Mouse (Mus musculus): ENCODE measurements around the gene Mroh2a. TPM values are rescaled to one million over a fixed set of nuclear protein-coding genes. Genes with fewer than 3 reads are reported as not detected.
A peak's percentile ranks its signal among the peaks of the same experiment; 100 is the strongest.

The Mroh2a gene
- polyA plus RNA-seq, 2 experiments: under 0.01 to 0.38 TPM

- ATAC-seq (ENCODE audit: insufficient read depth): no peak
- Histone ChIP-seq H3K9ac (replicated peaks) (no peak overlapping the region), H3K4me2 (ENCODE audit: low read depth) (no peak overlapping the region), H3K4me3 (ENCODE audit: insufficient read depth in 1 of 2, low read depth in 2 of 2, low read length in 2 of 2) (no peak overlapping the region), H3K4me1 (replicated peaks; ENCODE audit: control insufficient read depth in 2 of 2, insufficient read depth in 2 of 2, low read length in 1 of 2) (peaks cover 6 to 37% of the 10 kb centered on the region in 2 experiments; a peak in 3 of 4 replicates), H3K9me3 (ENCODE audit: control insufficient read depth, low read length) (no peaks in the 10 kb centered on the region; the same call in 1 of the 2 replicates), H3K36me3 (replicated peaks; ENCODE audit: control insufficient read depth, insufficient read depth, low read depth) (peaks cover 16% of the 10 kb centered on the region), H3K27me3 (ENCODE audit: control insufficient read depth, insufficient read depth, low read length) (no peaks in the 10 kb centered on the region), H3K27ac (no peak overlapping the region)
- 66% methylated on average over 6 of the region's 6 CpGs for WGBS (ENCODE audit: insufficient replicate concordance)
- DNase-seq (ENCODE audit: low read depth in 3 of 3, low spot score in 3 of 3): no peak
- TF ChIP-seq CTCF (IDR thresholded peaks at IDR 0.05; ENCODE audit: low read depth) (no peak), EP300 (IDR thresholded peaks at IDR 0.05; ENCODE audit: low read depth) (no peak)
Measured at GRCm38 (mm10) chr1:88257681-88258080, 30.9 kb downstream of the Mroh2a start.

- WGBS (ENCODE audit: insufficient replicate concordance): 59% methylated on average over 6 of the region's 6 CpGs
- TF ChIP-seq EP300 (IDR thresholded peaks at IDR 0.05; ENCODE audit: low read depth) (no peak), CTCF (IDR thresholded peaks at IDR 0.05; ENCODE audit: low read depth) (no peak)
Measured at GRCm38 (mm10) chr1:88258361-88258760, 31.6 kb downstream of the Mroh2a start.

GRCm38 (mm10) chr1:88258881-88259642, 32.3 kb downstream of the Mroh2a start:
- H3K4me1 ChIP-seq (replicated peaks; ENCODE audit: control insufficient read depth in 2 of 2, insufficient read depth in 2 of 2, low read length in 1 of 2): peaks cover 6 to 34% of the 10 kb centered on the region in 2 experiments; a peak in 3 of 4 replicates
- no peaks in the 10 kb centered on the region for H3K27me3 ChIP-seq (ENCODE audit: control insufficient read depth, insufficient read depth, low read length)
- TF ChIP-seq EP300 (IDR thresholded peaks at IDR 0.05; ENCODE audit: low read depth): no peak
- TF ChIP-seq CTCF (IDR thresholded peaks at IDR 0.05; ENCODE audit: low read depth): no peak
- H3K9ac ChIP-seq (replicated peaks): no peak overlapping the region
- 51% methylated on average over 8 of the region's 8 CpGs for whole genome bisulfite sequencing (ENCODE audit: insufficient replicate concordance)
- H3K9me3 ChIP-seq (ENCODE audit: control insufficient read depth, low read length): no peaks in the 10 kb centered on the region
- no peak overlapping the region for H3K4me3 ChIP-seq (ENCODE audit: insufficient read depth in 1 of 2, low read depth in 2 of 2, low read length in 2 of 2)
- peaks cover 30% of the 10 kb centered on the region for H3K36me3 ChIP-seq (replicated peaks; ENCODE audit: control insufficient read depth, insufficient read depth, low read depth)
- no peak for DNase-seq (ENCODE audit: low read depth in 3 of 3, low spot score in 3 of 3)
- H3K4me2 ChIP-seq (ENCODE audit: low read depth): no peak overlapping the region
- H3K27ac ChIP-seq: no peak overlapping the region
- ATAC-seq (ENCODE audit: insufficient read depth): no peak

More at GRCm38 (mm10) chr1:88258361-88258760, 31.6 kb downstream of the Mroh2a start:
- Histone ChIP-seq H3K9me3 (ENCODE audit: control insufficient read depth, low read length) (no peaks in the 10 kb centered on the region; the same call in 1 of the 2 replicates), H3K9ac (replicated peaks) (no peak overlapping the region), H3K4me3 (ENCODE audit: insufficient read depth in 1 of 2, low read depth in 2 of 2, low read length in 2 of 2) (no peak overlapping the region), H3K4me2 (ENCODE audit: low read depth) (no peak overlapping the region), H3K27me3 (ENCODE audit: control insufficient read depth, insufficient read depth, low read length) (no peaks in the 10 kb centered on the region), H3K4me1 (replicated peaks; ENCODE audit: control insufficient read depth in 2 of 2, insufficient read depth in 2 of 2, low read length in 1 of 2) (peaks cover 6 to 35% of the 10 kb centered on the region in 2 experiments; a peak in 3 of 4 replicates), H3K27ac (no peak overlapping the region), H3K36me3 (replicated peaks; ENCODE audit: control insufficient read depth, insufficient read depth, low read depth) (peaks cover 23% of the 10 kb centered on the region)
- no peak for ATAC-seq (ENCODE audit: insufficient read depth)
- no peak for DNase-seq (ENCODE audit: low read depth in 3 of 3, low spot score in 3 of 3)

GRCm38 (mm10) chr1:88259643-88260024, 32.8 kb downstream of the Mroh2a start:
- ATAC-seq (ENCODE audit: insufficient read depth): peak; percentile 4

GRCm38 (mm10) chr1:88260114-88260513, 33.3 kb downstream of the Mroh2a start:
- H3K4me2 ChIP-seq (ENCODE audit: low read depth): no peak overlapping the region
- H3K4me1 ChIP-seq (replicated peaks; ENCODE audit: control insufficient read depth in 2 of 2, insufficient read depth in 2 of 2, low read length in 1 of 2): peaks cover 6 to 34% of the 10 kb centered on the region in 2 experiments; a peak in 3 of 4 replicates
- WGBS (ENCODE audit: insufficient replicate concordance): 56% methylated on average over 6 of the region's 6 CpGs
- H3K9me3 ChIP-seq (ENCODE audit: control insufficient read depth, low read length): no peaks in the 10 kb centered on the region
- no peak overlapping the region for H3K4me3 ChIP-seq (ENCODE audit: insufficient read depth in 1 of 2, low read depth in 2 of 2, low read length in 2 of 2)
- TF ChIP-seq EP300 (IDR thresholded peaks at IDR 0.05; ENCODE audit: low read depth): no peak
- no peak for TF ChIP-seq CTCF (IDR thresholded peaks at IDR 0.05; ENCODE audit: low read depth)
- H3K36me3 ChIP-seq (replicated peaks; ENCODE audit: control insufficient read depth, insufficient read depth, low read depth): peaks cover 40% of the 10 kb centered on the region
- H3K27ac ChIP-seq: no peak overlapping the region
- H3K9ac ChIP-seq (replicated peaks): no peak overlapping the region
- DNase-seq (ENCODE audit: low read depth in 3 of 3, low spot score in 3 of 3): peak in 2 of 3 experiments; percentile 27 to 50
- ATAC-seq (ENCODE audit: insufficient read depth): peak; percentile 48
- H3K27me3 ChIP-seq (ENCODE audit: control insufficient read depth, insufficient read depth, low read length): no peaks in the 10 kb centered on the region

More at GRCm38 (mm10) chr1:88259643-88260024, 32.8 kb downstream of the Mroh2a start:
- no peak overlapping the region for H3K27ac ChIP-seq
- WGBS (ENCODE audit: insufficient replicate concordance): 67% methylated on average over 4 of the region's 4 CpGs
- no peak overlapping the region for H3K4me2 ChIP-seq (ENCODE audit: low read depth)
- no peak overlapping the region for H3K9ac ChIP-seq (replicated peaks)
- TF ChIP-seq CTCF (IDR thresholded peaks at IDR 0.05; ENCODE audit: low read depth) (no peak), EP300 (IDR thresholded peaks at IDR 0.05; ENCODE audit: low read depth) (no peak)
- H3K4me1 ChIP-seq (replicated peaks; ENCODE audit: control insufficient read depth in 2 of 2, insufficient read depth in 2 of 2, low read length in 1 of 2): peaks cover 6 to 34% of the 10 kb centered on the region in 2 experiments; a peak in 3 of 4 replicates
- H3K4me3 ChIP-seq (ENCODE audit: insufficient read depth in 1 of 2, low read depth in 2 of 2, low read length in 2 of 2): no peak overlapping the region
- peaks cover 35% of the 10 kb centered on the region for H3K36me3 ChIP-seq (replicated peaks; ENCODE audit: control insufficient read depth, insufficient read depth, low read depth)
- DNase-seq (ENCODE audit: low read depth in 3 of 3, low spot score in 3 of 3): no peak
- H3K27me3 ChIP-seq (ENCODE audit: control insufficient read depth, insufficient read depth, low read length): no peaks in the 10 kb centered on the region
- H3K9me3 ChIP-seq (ENCODE audit: control insufficient read depth, low read length): no peaks in the 10 kb centered on the region
